Mouse (Mus musculus) ES-Bruce4 (cell line): ENCODE results near the gene Olfr1280.
"Not testable (repeated sequence)": the region's sequence is repeated elsewhere in the genome, so short reads cannot be mapped to it uniquely, and the experiment has no call there.

Source experiments
- CTCF ChIP-seq: IDR thresholded peaks from one replicate; pipeline ENCODE4 v1.8.1; 2011; ENCODE audit warnings: low read depth, low read length
- EP300 ChIP-seq: IDR thresholded peaks from 2 replicates; pipeline ENCODE4 v1.6.1; 2011; ENCODE audit warnings: low read depth, low read length; ENCODE audit not compliant: insufficient read depth
- POLR2A ChIP-seq: IDR thresholded peaks from one replicate; pipeline ENCODE4 v1.8.1; 2011; ENCODE audit warnings: low read length; ENCODE audit not compliant: insufficient read depth

GRCm38 (mm10) chr2:111333721-111334120 lies 19.9 kb downstream of the Olfr1280 start:
- not testable (repeated sequence) for TF ChIP-seq EP300, POLR2A, CTCF
